Mouse (Mus musculus): Measurements from ENCODE around the gene Olfr51. TPM values are rescaled to one million over a fixed set of nuclear protein-coding genes. Genes with fewer than 3 reads are reported as not detected.
"Not testable (repeated sequence)": the region's sequence is repeated elsewhere in the genome, so short reads cannot be mapped to it uniquely, and the experiment has no call there.

Olfr51 gene
- polyA plus RNA-seq, 1 experiment from 2014 or later = not detected

GRCm38 (mm10) chr11:51035951-51036350 is 32.6 kb downstream of the Olfr51 start:
- TF ChIP-seq EP300 (IDR thresholded peaks at IDR 0.05) (no peak), CTCF (IDR thresholded peaks at IDR 0.05) (no peak)
- ATAC-seq (no peak), DNase-seq (ENCODE audit: low spot score) (no peak)
- Histone ChIP-seq H3K27me3 (replicated peaks; ENCODE audit: insufficient read depth, low read length) (no peaks in the 10 kb centered on the region), H3K27ac (ENCODE audit: low read length) (no peak overlapping the region), H3K4me2 (replicated peaks; ENCODE audit: low read depth, low read length) (no peak overlapping the region), H3K36me3 (ENCODE audit: insufficient read depth, low read length) (no peaks in the 10 kb centered on the region), H3K9me3 (ENCODE audit: low read length) (no peaks in the 10 kb centered on the region), H3K9ac (replicated peaks; ENCODE audit: low read depth) (no peak overlapping the region), H3K4me1 (ENCODE audit: insufficient read depth, low read depth, low read length) (no peaks in the 10 kb centered on the region), H3K4me3 (ENCODE audit: low read depth, low read length) (no peak overlapping the region)
- WGBS = 57% methylated on average over 2 of the region's 2 CpGs

- not testable (repeated sequence) for DNase-seq (ENCODE audit: low spot score); H3K27ac ChIP-seq (ENCODE audit: low read length); H3K27me3 ChIP-seq (replicated peaks; ENCODE audit: insufficient read depth, low read length); H3K4me1 ChIP-seq (ENCODE audit: insufficient read depth, low read depth, low read length); H3K36me3 ChIP-seq (ENCODE audit: insufficient read depth, low read length); H3K4me2 ChIP-seq (replicated peaks; ENCODE audit: low read depth, low read length); H3K9me3 ChIP-seq (ENCODE audit: low read length); H3K9ac ChIP-seq (replicated peaks; ENCODE audit: low read depth); H3K4me3 ChIP-seq (ENCODE audit: low read depth, low read length); ATAC-seq
- 51% methylated on average over 3 of the region's 3 CpGs for WGBS
Observed at GRCm38 (mm10) chr11:51044776-51045175, 41.4 kb downstream of the Olfr51 start.

GRCm38 (mm10) chr11:51047809-51048208 is 44.4 kb downstream of the Olfr51 start, which contains the start of gene Olfr1375:
Gene Olfr1375 (plus strand): TSS chr11:51048109.
- not testable (repeated sequence) for H3K4me3 ChIP-seq (ENCODE audit: low read depth, low read length); H3K36me3 ChIP-seq (ENCODE audit: insufficient read depth, low read length); DNase-seq (ENCODE audit: low spot score); ATAC-seq; H3K9me3 ChIP-seq (ENCODE audit: low read length); H3K9ac ChIP-seq (replicated peaks; ENCODE audit: low read depth); H3K4me2 ChIP-seq (replicated peaks; ENCODE audit: low read depth, low read length); H3K27ac ChIP-seq (ENCODE audit: low read length); H3K27me3 ChIP-seq (replicated peaks; ENCODE audit: insufficient read depth, low read length); H3K4me1 ChIP-seq (ENCODE audit: insufficient read depth, low read depth, low read length)
- 64% methylated on average over 3 of the region's 3 CpGs for WGBS

GRCm38 (mm10) chr11:51051678-51052077 is 48.3 kb downstream of the Olfr51 start:
- H3K4me2 ChIP-seq (replicated peaks; ENCODE audit: low read depth, low read length) = no peak overlapping the region
- H3K4me3 ChIP-seq (ENCODE audit: low read depth, low read length) = no peak overlapping the region
- no peak overlapping the region for H3K27ac ChIP-seq (ENCODE audit: low read length)
- no peaks in the 10 kb centered on the region for H3K9me3 ChIP-seq (ENCODE audit: low read length)
- no peaks in the 10 kb centered on the region for H3K27me3 ChIP-seq (replicated peaks; ENCODE audit: insufficient read depth, low read length)
- no peaks in the 10 kb centered on the region for H3K36me3 ChIP-seq (ENCODE audit: insufficient read depth, low read length)
- TF ChIP-seq EP300 (IDR thresholded peaks at IDR 0.05) = no peak
- TF ChIP-seq CTCF (IDR thresholded peaks at IDR 0.05) = no peak
- DNase-seq (ENCODE audit: low spot score) (no peak), ATAC-seq (no peak)
- no peaks in the 10 kb centered on the region for H3K4me1 ChIP-seq (ENCODE audit: insufficient read depth, low read depth, low read length)
- WGBS = 36% methylated on average over 2 of the region's 2 CpGs
- no peak overlapping the region for H3K9ac ChIP-seq (replicated peaks; ENCODE audit: low read depth)

- Histone ChIP-seq H3K4me1 (ENCODE audit: insufficient read depth, low read depth, low read length) (no peaks in the 10 kb centered on the region), H3K36me3 (ENCODE audit: insufficient read depth, low read length) (no peaks in the 10 kb centered on the region), H3K9me3 (ENCODE audit: low read length) (no peaks in the 10 kb centered on the region), H3K4me2 (replicated peaks; ENCODE audit: low read depth, low read length) (no peak overlapping the region), H3K4me3 (ENCODE audit: low read depth, low read length) (no peak overlapping the region), H3K9ac (replicated peaks; ENCODE audit: low read depth) (no peak overlapping the region), H3K27ac (ENCODE audit: low read length) (no peak overlapping the region), H3K27me3 (replicated peaks; ENCODE audit: insufficient read depth, low read length) (no peaks in the 10 kb centered on the region)
- no peak for DNase-seq (ENCODE audit: low spot score)
- 38% methylated on average over 3 of the region's 3 CpGs for WGBS
- TF ChIP-seq EP300 (IDR thresholded peaks at IDR 0.05) = no peak
- peak; percentile 57 for TF ChIP-seq CTCF (IDR thresholded peaks at IDR 0.05)
- no peak for ATAC-seq
Observed at GRCm38 (mm10) chr11:51053230-51053629, 49.8 kb downstream of the Olfr51 start.

- H3K4me3 ChIP-seq (ENCODE audit: low read depth, low read length) = peak within 1 kb of the TSS; percentile 88
- WGBS = under 1% methylated on average over 31 of the region's 32 CpGs
- DNase-seq (ENCODE audit: low spot score) (peak; percentile 90), ATAC-seq (peak; percentile 96)
- H3K27ac ChIP-seq (ENCODE audit: low read length) = no peak within 1 kb of the TSS
- H3K36me3 ChIP-seq (ENCODE audit: insufficient read depth, low read length) = no peaks in the 10 kb centered on the region
- no peaks in the 10 kb centered on the region for H3K9me3 ChIP-seq (ENCODE audit: low read length)
- no peaks in the 10 kb centered on the region for H3K27me3 ChIP-seq (replicated peaks; ENCODE audit: insufficient read depth, low read length)
- TF ChIP-seq EP300 (IDR thresholded peaks at IDR 0.05) (no peak), CTCF (IDR thresholded peaks at IDR 0.05) (peak; percentile 55)
- peak within 1 kb of the TSS; percentile 85 for H3K4me2 ChIP-seq (replicated peaks; ENCODE audit: low read depth, low read length)
- H3K4me1 ChIP-seq (ENCODE audit: insufficient read depth, low read depth, low read length) = no peaks in the 10 kb centered on the region; the same call in 1 of the 2 replicates
- H3K9ac ChIP-seq (replicated peaks; ENCODE audit: low read depth) = peak within 1 kb of the TSS; percentile 58
Observed at GRCm38 (mm10) chr11:51059151-51059571, 55.8 kb downstream of the Olfr51 start, which contains the start of gene Zfp354a. Gene Zfp354a (plus strand): TSS chr11:51059257.

Other genes starting within 250 kb of the Olfr51 start
- gene Zfp354c, start 175.9 kb upstream of the Olfr51 start, polyA plus RNA-seq (2015; fragmentation: Nextera tagmentation; extraction: Ambion mirVana) = 4.2 and 4.7 TPM in 2 replicates
- gene Zfp879, start 162.0 kb upstream of the Olfr51 start, polyA plus RNA-seq (2015; fragmentation: Nextera tagmentation; extraction: Ambion mirVana) = 0.43 and 0.51 TPM in 2 replicates
- 0.10 and 0.17 TPM in 2 replicates for gene Grm6, start 152.9 kb upstream of the Olfr51 start, polyA plus RNA-seq (2015; fragmentation: Nextera tagmentation; extraction: Ambion mirVana)
- 1.9 and 2.0 TPM in 2 replicates for gene Zfp454, start 115.9 kb upstream of the Olfr51 start, polyA plus RNA-seq (2015; fragmentation: Nextera tagmentation; extraction: Ambion mirVana)
- 3.3 and 3.7 TPM in 2 replicates for gene Zfp2, start 87.4 kb upstream of the Olfr51 start, polyA plus RNA-seq (2015; fragmentation: Nextera tagmentation; extraction: Ambion mirVana)
- 1.1 TPM in 2 replicates for gene Zfp354b, start 72.0 kb upstream of the Olfr51 start, polyA plus RNA-seq (2015; fragmentation: Nextera tagmentation; extraction: Ambion mirVana)
- gene 4933414I15Rik, start 59.8 kb upstream of the Olfr51 start, polyA plus RNA-seq (2015; fragmentation: Nextera tagmentation; extraction: Ambion mirVana) = not detected in 2 replicates
- not detected in 2 replicates for gene Prop1, start 49.8 kb upstream of the Olfr51 start, polyA plus RNA-seq (2015; fragmentation: Nextera tagmentation; extraction: Ambion mirVana)
- not detected in 2 replicates for gene Olfr1378, start 37.1 kb upstream of the Olfr51 start, polyA plus RNA-seq (2015; fragmentation: Nextera tagmentation; extraction: Ambion mirVana)
- gene Olfr1377, start 21.6 kb upstream of the Olfr51 start, polyA plus RNA-seq (2015; fragmentation: Nextera tagmentation; extraction: Ambion mirVana) = not detected in 2 replicates
- gene Olfr54, start 10.6 kb downstream of the Olfr51 start, polyA plus RNA-seq (2015; fragmentation: Nextera tagmentation; extraction: Ambion mirVana) = not detected in 2 replicates
- not detected in 2 replicates for gene Olfr1375, start 44.5 kb downstream of the Olfr51 start, polyA plus RNA-seq (2015; fragmentation: Nextera tagmentation; extraction: Ambion mirVana)
- gene Zfp354a, start 55.7 kb downstream of the Olfr51 start, polyA plus RNA-seq (2015; fragmentation: Nextera tagmentation; extraction: Ambion mirVana) = 5.7 and 5.9 TPM in 2 replicates
- gene Gm12569, start 216.9 kb downstream of the Olfr51 start, polyA plus RNA-seq (2015; fragmentation: Nextera tagmentation; extraction: Ambion mirVana) = not detected in 2 replicates